Mouse (Mus musculus) forebrain, embryonic 12.5 days (tissue): ENCODE results near the gene Gm20696. TPM values are rescaled to one million over a fixed set of nuclear protein-coding genes. Genes with fewer than 3 reads are reported as not detected.

Experiments
- ATAC-seq: fragments of 200-750 bp; cut with Nextera tagmentation; 2 replicates; pipeline ENCODE4 v1.8.0; 2017; ENCODE audit warnings: moderate TSS enrichment; ENCODE audit not compliant: low FRiP score
- H3K27ac ChIP-seq: fragments of 300-500 bp; sonication (generic); 2 replicates; pipeline ENCODE4 v1.5.1; 2016; ENCODE audit warnings: mild to moderate bottlenecking
- H3K27me3 ChIP-seq: fragments of 300-500 bp; sonication (generic); 2 replicates; pipeline ENCODE4 v1.6.1; 2016; ENCODE audit warnings: mild to moderate bottlenecking
- H3K36me3 ChIP-seq: fragments of 300-500 bp; sonication (generic); replicated peaks from 2 replicates; pipeline ENCODE4 v1.6.1; 2016; ENCODE audit warnings: mild to moderate bottlenecking
- H3K4me1 ChIP-seq: fragments of 300-500 bp; sonication (generic); 2 replicates; pipeline ENCODE4 v1.6.1; 2016
- H3K4me2 ChIP-seq: fragments of 300-500 bp; sonication (generic); 2 replicates; pipeline ENCODE4 v1.6.1; 2016; ENCODE audit warnings: mild to moderate bottlenecking, moderate library complexity
- H3K4me3 ChIP-seq: fragments of 300-500 bp; sonication (generic); replicated peaks from 2 replicates; pipeline ENCODE4 v1.5.1; 2016; ENCODE audit warnings: mild to moderate bottlenecking
- H3K9ac ChIP-seq: fragments of 300-500 bp; sonication (generic); 2 replicates; pipeline ENCODE4 v1.6.1; 2016; ENCODE audit warnings: mild to moderate bottlenecking
- H3K9me3 ChIP-seq: fragments of 300-500 bp; sonication (generic); 2 replicates; pipeline ENCODE4 v1.6.1; 2016
- WGBS: fragments of 180-500 bp; shearing (Covaris S2); methylation state at CpG from one replicate; pipeline ENCODE4 v1.1.7; 2016; 5-methylcytosine and 5-hydroxymethylcytosine counted together
- polyA plus RNA-seq: library from polyadenylated mRNA; unstranded; fragments of >200 nt; fragmentation: Nextera tagmentation; extraction: Ambion mirVana; gene quantifications from 2 replicates; pipeline ENCODE4 v1.2.1, GENCODE M21; 2016

Gene Gm20696
- polyA plus RNA-seq, 1 experiment from 2014 or later: 6.0 TPM

DNA sequence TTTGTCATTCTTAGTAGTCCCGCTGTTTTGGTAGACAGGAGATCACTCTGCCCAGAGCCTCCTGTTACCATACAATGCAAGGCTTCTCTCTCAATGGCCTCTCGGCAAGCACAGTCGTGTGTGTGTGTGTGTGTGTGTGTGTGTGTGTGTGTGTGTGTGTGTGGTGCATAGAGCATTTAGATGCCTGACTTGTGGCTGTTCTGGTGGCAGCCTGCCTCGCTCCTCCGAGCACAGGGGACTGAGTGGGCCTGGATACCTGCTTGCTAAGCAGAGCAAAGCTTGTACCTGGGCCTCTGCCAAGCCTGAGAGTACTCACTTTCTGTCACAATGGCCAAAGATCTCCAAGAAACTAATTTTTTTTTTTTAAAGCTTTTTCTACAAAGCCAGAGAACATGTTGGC is 67.4 kb downstream of the Gm20696 start:
- 23% methylated on average over 5 of the region's 5 CpGs for WGBS
- Histone ChIP-seq H3K27ac (peak overlapping the region; percentile 33; the same call in 1 of the 2 replicates), H3K9ac (no peak overlapping the region), H3K9me3 (no peaks in the 10 kb centered on the region), H3K36me3 (no peaks in the 10 kb centered on the region), H3K4me2 (peak overlapping the region; percentile 11; the same call in 1 of the 2 replicates), H3K27me3 (peaks cover 13% of the 10 kb centered on the region), H3K4me3 (no peak overlapping the region), H3K4me1 (peaks cover 14% of the 10 kb centered on the region)
- ATAC-seq: peak; percentile 57; the same call in 1 of the 2 replicates

DNA sequence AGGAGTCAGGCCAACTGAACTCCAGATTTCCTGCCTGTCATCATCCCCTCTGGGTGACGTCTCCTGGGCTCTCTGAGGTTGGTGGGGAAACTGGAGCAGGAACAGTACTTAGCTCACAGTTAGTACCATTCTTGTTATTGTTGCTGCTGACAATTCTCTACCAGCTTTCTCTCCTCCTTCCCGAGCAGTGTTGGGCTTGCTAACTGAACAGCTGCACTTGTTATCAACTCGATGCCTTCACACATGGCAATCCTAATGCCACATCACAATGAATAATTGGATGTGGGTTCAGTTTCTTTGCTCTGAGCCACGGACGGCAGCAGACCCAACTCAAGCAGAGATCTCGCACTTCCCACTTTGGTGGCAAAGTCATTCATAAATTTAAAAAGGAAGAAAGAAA is 89.6 kb downstream of the Gm20696 start:
- Histone ChIP-seq H3K4me3 (no peak overlapping the region), H3K27ac (no peak overlapping the region), H3K9me3 (no peaks in the 10 kb centered on the region), H3K9ac (no peak overlapping the region), H3K4me2 (no peak overlapping the region), H3K4me1 (no peaks in the 10 kb centered on the region), H3K27me3 (no peaks in the 10 kb centered on the region), H3K36me3 (no peaks in the 10 kb centered on the region)
- WGBS: 62% methylated on average over 6 of the region's 6 CpGs
- no peak for ATAC-seq

DNA sequence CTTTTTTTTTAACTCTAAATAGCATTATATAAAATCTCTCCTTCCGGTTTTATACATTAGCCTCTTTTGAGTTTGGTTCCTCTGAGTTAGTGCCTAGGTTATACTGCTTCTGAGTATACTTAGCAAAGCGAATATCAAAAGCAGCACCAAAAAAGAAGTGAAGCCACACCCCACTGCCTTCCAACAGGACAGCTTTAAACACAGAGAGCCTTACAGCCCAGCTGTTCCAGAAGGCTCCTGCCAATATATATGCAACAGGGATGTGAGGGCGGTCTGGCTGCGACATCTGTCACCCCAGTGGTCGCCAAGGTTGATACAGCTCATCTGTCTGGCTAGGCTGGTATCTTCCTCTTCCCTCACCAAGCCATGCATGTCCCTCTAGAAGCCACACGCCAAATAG is 91.0 kb downstream of the Gm20696 start:
- no peaks in the 10 kb centered on the region for H3K36me3 ChIP-seq
- H3K27me3 ChIP-seq: no peaks in the 10 kb centered on the region
- no peak overlapping the region for H3K9ac ChIP-seq
- no peak for ATAC-seq
- no peak overlapping the region for H3K4me3 ChIP-seq
- no peaks in the 10 kb centered on the region for H3K9me3 ChIP-seq
- WGBS: 83% methylated on average over 6 of the region's 6 CpGs
- H3K4me2 ChIP-seq: no peak overlapping the region
- H3K27ac ChIP-seq: no peak overlapping the region
- H3K4me1 ChIP-seq: no peaks in the 10 kb centered on the region

DNA sequence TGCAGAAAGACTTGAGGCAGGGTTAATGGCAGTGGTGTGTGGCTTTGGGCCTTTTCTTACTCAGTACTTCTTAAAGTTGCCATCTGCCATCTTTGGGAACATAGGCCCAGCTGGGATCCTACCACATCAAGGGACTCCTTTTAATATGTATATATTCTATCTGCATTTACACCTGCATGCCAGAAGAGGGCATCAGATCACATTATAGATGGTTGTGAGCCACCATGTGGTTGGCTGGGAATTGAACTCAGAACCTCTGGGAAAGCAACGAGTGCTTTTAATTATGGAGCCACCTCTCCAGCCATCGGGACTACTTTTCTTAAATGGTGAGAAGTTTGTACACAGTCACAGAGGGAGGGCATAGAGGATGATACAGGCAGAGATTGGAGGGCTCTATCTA is 93.3 kb downstream of the Gm20696 start:
- Histone ChIP-seq H3K27ac (no peak overlapping the region), H3K27me3 (no peaks in the 10 kb centered on the region), H3K9ac (no peak overlapping the region), H3K4me2 (no peak overlapping the region), H3K36me3 (no peaks in the 10 kb centered on the region), H3K9me3 (no peaks in the 10 kb centered on the region), H3K4me3 (no peak overlapping the region), H3K4me1 (no peaks in the 10 kb centered on the region)
- no peak for ATAC-seq
- 95% methylated on average over 2 of the region's 2 CpGs for WGBS

DNA sequence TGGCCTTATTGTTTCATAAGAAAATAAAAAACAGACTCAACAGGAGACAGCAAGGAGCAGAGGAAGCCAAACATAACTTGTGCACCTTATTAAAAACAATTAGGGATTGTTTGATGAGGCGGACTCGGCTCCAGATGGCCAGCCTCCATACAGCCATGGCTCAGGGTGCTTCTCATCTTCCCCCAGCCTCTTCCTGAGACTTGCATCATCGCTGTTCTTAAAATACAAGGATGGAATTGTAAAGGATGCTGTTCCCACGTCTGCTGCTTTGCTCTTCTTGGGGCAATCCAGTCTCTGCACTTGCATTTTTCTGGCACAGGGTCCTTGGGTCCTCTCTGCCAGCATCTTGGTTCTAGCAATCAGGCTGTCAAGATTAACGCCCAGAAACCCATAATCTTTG is 94.5 kb downstream of the Gm20696 start:
- no peaks in the 10 kb centered on the region for H3K36me3 ChIP-seq
- H3K4me2 ChIP-seq: no peak overlapping the region
- H3K9me3 ChIP-seq: no peaks in the 10 kb centered on the region
- WGBS: 78% methylated on average over 5 of the region's 5 CpGs
- no peak overlapping the region for H3K9ac ChIP-seq
- no peak overlapping the region for H3K4me3 ChIP-seq
- no peaks in the 10 kb centered on the region for H3K27me3 ChIP-seq
- ATAC-seq: no peak
- no peak overlapping the region for H3K27ac ChIP-seq
- no peaks in the 10 kb centered on the region for H3K4me1 ChIP-seq

DNA sequence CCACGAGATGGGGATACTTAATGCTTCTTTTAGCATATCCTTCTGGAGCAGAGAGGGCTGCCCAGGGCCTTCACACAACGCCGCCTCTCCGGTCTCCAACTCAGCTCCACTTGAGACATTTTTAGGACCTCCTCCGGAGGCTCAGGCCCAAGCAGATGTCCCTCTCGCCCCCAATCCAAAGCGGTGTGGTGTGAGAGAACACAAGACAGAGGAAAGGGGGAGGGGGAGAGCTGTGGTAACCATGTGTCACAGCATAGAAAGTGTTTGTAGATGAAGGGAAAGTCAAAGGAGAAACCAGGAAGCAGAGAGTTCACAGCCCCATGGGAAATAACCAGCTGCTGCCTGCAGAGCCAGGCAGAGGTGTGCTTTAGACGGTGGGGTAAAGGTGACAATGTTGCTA is 99.7 kb downstream of the Gm20696 start:
- WGBS: 75% methylated on average over 8 of the region's 8 CpGs

DNA sequence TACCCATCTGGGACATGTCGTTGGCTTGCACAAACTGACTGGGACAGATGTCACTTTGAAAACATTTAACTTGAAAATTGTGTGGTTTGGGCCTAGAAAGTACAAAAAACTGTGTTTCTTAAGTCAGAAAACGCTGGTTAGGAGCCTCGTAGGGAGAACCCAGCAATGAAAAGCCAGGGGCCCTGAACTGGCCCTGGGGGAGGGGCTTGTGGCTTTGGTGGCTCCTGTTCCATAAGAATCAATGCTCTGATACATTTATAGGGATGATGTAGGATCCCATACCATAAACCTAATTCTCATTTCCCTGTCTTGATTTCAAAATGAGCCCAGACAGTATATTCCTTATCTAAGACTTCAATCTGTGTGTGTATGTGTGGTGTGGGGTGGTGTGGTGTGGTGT is 101.8 kb downstream of the Gm20696 start:
- Histone ChIP-seq H3K27ac (no peak overlapping the region), H3K9me3 (no peaks in the 10 kb centered on the region), H3K4me1 (no peaks in the 10 kb centered on the region), H3K27me3 (no peaks in the 10 kb centered on the region), H3K36me3 (no peaks in the 10 kb centered on the region), H3K4me2 (no peak overlapping the region), H3K9ac (no peak overlapping the region), H3K4me3 (no peak overlapping the region)
- 78% methylated on average over 3 of the region's 3 CpGs for WGBS
- no peak for ATAC-seq

More for the DNA sequence above, 99.7 kb downstream of the Gm20696 start:
- no peak for ATAC-seq
- Histone ChIP-seq H3K36me3 (no peaks in the 10 kb centered on the region), H3K4me3 (no peak overlapping the region), H3K27me3 (no peaks in the 10 kb centered on the region), H3K27ac (no peak overlapping the region), H3K4me2 (no peak overlapping the region), H3K9ac (no peak overlapping the region), H3K9me3 (no peaks in the 10 kb centered on the region), H3K4me1 (no peaks in the 10 kb centered on the region)

DNA sequence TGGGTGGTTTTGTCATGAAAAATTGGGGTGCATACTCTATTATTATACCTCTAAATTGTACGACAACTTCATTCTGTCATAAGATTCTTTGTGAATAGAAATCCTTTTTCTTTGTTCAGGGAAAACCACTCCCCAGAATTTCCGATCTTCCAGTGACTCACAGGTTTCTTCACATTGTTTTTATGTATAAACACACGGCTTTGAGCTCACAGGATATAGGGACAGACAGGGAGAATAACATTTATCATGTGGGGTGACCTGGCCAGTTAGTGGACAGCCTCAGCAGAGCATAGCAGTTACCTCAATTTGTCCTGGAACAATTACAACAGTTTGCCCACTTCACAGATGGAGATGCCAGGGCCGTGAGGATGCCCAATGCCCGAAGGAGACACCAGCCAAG is 109.6 kb downstream of the Gm20696 start:
- no peak overlapping the region for H3K4me3 ChIP-seq
- H3K4me1 ChIP-seq: no peaks in the 10 kb centered on the region
- 81% methylated on average over 5 of the region's 5 CpGs for WGBS
- no peak for ATAC-seq
- no peaks in the 10 kb centered on the region for H3K36me3 ChIP-seq
- no peak overlapping the region for H3K9ac ChIP-seq
- H3K4me2 ChIP-seq: no peak overlapping the region
- H3K27ac ChIP-seq: no peak overlapping the region
- H3K9me3 ChIP-seq: no peaks in the 10 kb centered on the region
- no peaks in the 10 kb centered on the region for H3K27me3 ChIP-seq

DNA sequence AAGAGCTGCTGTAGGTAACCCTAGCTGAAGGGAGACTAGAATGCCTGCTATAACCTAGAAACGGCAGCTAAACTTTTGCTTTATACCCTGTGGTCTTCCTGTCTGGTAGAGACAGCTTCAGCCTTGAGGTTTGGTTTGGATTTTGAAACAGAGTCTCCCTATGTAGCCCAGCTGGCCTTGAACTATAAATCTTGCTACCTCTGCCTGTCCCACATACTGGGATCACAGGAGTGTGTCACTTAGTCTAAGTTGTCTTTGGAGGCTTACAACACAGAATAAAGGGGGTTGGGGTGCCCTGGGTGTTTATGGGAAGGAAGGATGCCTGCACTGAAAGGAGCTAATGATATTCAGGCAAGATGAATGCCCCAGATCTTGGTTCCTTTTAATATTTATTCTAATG is 113.8 kb downstream of the Gm20696 start:
- 83% methylated on average over 1 of the region's 1 CpGs for WGBS
- H3K27ac ChIP-seq: no peak overlapping the region
- H3K9me3 ChIP-seq: peaks cover 4% of the 10 kb centered on the region; the same call in 1 of the 2 replicates
- no peaks in the 10 kb centered on the region for H3K36me3 ChIP-seq
- no peaks in the 10 kb centered on the region for H3K27me3 ChIP-seq
- no peaks in the 10 kb centered on the region for H3K4me1 ChIP-seq
- no peak overlapping the region for H3K4me3 ChIP-seq
- ATAC-seq: no peak
- H3K4me2 ChIP-seq: no peak overlapping the region
- H3K9ac ChIP-seq: no peak overlapping the region

DNA sequence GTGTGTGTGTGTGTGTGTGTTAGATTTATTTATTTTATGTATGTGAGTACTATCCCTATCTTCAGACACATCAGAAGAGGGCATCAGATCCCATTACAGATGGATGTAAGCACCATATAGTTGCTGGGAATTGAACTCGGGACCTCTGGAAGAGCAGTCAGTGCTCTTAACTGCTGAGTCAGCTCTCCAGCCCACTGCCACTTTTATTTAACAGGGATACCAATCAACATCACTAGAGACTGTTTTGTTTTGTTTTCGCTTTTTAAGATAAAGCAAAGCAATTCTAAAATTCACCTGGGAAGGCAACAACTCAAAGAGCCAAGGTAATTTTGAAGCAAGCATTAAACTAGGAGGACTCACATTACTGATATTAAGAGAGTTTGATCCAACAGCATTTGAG is 120.2 kb downstream of the Gm20696 start:
- Histone ChIP-seq H3K4me2 (no peak overlapping the region), H3K27ac (no peak overlapping the region), H3K4me1 (no peaks in the 10 kb centered on the region), H3K4me3 (no peak overlapping the region), H3K9me3 (peaks cover 4% of the 10 kb centered on the region; the same call in 1 of the 2 replicates), H3K36me3 (no peaks in the 10 kb centered on the region), H3K9ac (no peak overlapping the region), H3K27me3 (no peaks in the 10 kb centered on the region)
- ATAC-seq: no peak
- 86% methylated on average over 2 of the region's 2 CpGs for WGBS

DNA sequence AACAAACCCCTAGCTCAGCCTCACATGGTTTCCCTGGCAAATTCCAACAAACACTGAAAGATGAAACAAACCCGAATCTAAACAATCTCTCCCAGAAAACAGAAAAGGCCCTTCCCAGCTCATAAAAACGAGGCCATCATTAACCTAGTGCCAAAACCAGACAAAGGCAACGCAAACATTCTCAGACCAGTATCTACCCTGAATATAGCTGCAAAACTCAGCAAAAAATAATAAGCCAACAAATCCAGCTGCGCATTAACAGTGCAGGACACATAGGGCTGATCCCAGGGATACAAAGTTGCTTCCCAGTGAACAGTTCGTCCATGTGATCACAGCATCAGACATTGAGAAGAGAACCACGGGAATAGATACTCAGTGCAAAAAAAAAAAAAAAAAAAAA is 121.2 kb downstream of the Gm20696 start:
- Histone ChIP-seq H3K4me1 (no peaks in the 10 kb centered on the region), H3K4me3 (no peak overlapping the region), H3K4me2 (no peak overlapping the region), H3K36me3 (no peaks in the 10 kb centered on the region), H3K27me3 (no peaks in the 10 kb centered on the region), H3K9ac (no peak overlapping the region), H3K27ac (no peak overlapping the region), H3K9me3 (peaks cover 4% of the 10 kb centered on the region; the same call in 1 of the 2 replicates)
- no peak for ATAC-seq
- 84% methylated on average over 6 of the region's 6 CpGs for WGBS

DNA sequence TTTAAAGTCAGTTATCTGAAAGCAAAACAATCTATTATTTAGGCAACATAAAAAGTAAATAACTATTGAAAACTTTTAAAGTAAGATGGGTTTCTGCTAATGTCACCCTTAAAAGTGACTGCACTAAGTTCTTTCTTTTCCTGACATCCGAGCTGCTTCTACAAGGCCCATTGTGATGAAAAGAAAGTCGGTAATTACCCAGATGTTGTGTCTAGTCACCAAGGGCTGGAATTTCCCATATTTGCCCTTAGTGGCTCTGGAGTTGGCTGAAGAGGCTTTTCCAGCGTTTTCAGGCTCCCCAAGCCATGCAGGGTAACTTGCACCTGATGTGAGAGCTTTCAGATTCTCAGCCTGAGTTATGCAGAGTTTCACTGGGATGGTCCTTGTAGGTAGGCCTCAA is 125.5 kb downstream of the Gm20696 start:
- H3K36me3 ChIP-seq: no peaks in the 10 kb centered on the region

DNA sequence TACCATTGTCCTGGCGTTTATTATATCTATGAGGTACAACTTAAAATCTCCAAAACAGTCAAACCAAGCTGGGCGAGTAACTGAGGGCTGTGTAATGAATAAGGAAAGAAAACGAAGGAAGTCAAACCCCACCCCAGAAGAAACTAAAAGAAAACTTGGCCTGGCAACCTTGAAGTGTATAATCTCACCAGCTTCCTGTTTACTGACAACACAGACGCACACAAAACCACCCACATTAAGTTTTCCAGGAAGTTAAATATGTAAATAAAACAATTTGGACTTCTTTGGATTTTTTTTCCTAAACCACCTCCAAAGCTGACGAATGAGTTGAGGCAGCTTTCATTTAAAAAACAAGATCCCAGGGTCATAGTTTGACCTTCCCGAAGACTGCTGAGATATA is 125.9 kb downstream of the Gm20696 start:
- Histone ChIP-seq H3K9me3 (no peaks in the 10 kb centered on the region), H3K9ac (no peak overlapping the region), H3K4me2 (no peak overlapping the region), H3K27me3 (no peaks in the 10 kb centered on the region), H3K27ac (no peak overlapping the region), H3K36me3 (no peaks in the 10 kb centered on the region), H3K4me3 (no peak overlapping the region), H3K4me1 (no peaks in the 10 kb centered on the region)
- 84% methylated on average over 6 of the region's 6 CpGs for WGBS
- no peak for ATAC-seq

More for the DNA sequence above, 125.5 kb downstream of the Gm20696 start:
- H3K27ac ChIP-seq: no peak overlapping the region
- no peaks in the 10 kb centered on the region for H3K27me3 ChIP-seq
- H3K9ac ChIP-seq: no peak overlapping the region
- 54% methylated on average over 3 of the region's 3 CpGs for WGBS
- H3K4me3 ChIP-seq: no peak overlapping the region
- no peaks in the 10 kb centered on the region for H3K4me1 ChIP-seq
- H3K4me2 ChIP-seq: no peak overlapping the region
- ATAC-seq: no peak
- no peaks in the 10 kb centered on the region for H3K9me3 ChIP-seq
